Mouse (Mus musculus): Measurements from ENCODE around the gene Akt1.
A peak's percentile ranks its signal among the peaks of the same experiment; 100 is the strongest.

The Akt1 gene

DNA sequence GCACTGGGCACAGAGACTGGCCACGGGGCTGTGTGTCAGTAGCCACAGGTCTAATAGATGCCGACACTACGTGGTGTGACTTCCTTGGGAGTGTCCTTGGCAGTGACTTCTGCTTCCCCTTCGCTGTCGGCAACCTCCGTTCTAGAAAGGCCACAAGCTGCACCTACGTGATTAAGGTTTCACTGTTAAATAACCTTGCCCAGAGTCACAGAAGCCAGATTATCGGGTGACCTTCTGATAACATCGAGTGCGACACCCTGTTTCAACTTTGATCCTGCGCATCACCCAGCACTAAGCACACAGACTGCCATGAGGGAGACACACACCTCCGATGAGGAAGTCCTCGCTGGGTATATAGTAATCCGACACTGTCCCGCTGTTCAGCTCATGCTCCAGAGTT is 13.8 kb upstream of the Akt1 start:
- no peak for DNase-seq

- DNase-seq, result no peak
Measured at GRCm38 (mm10) chr12:112683351-112683750, 8.7 kb upstream of the Akt1 start.

DNA sequence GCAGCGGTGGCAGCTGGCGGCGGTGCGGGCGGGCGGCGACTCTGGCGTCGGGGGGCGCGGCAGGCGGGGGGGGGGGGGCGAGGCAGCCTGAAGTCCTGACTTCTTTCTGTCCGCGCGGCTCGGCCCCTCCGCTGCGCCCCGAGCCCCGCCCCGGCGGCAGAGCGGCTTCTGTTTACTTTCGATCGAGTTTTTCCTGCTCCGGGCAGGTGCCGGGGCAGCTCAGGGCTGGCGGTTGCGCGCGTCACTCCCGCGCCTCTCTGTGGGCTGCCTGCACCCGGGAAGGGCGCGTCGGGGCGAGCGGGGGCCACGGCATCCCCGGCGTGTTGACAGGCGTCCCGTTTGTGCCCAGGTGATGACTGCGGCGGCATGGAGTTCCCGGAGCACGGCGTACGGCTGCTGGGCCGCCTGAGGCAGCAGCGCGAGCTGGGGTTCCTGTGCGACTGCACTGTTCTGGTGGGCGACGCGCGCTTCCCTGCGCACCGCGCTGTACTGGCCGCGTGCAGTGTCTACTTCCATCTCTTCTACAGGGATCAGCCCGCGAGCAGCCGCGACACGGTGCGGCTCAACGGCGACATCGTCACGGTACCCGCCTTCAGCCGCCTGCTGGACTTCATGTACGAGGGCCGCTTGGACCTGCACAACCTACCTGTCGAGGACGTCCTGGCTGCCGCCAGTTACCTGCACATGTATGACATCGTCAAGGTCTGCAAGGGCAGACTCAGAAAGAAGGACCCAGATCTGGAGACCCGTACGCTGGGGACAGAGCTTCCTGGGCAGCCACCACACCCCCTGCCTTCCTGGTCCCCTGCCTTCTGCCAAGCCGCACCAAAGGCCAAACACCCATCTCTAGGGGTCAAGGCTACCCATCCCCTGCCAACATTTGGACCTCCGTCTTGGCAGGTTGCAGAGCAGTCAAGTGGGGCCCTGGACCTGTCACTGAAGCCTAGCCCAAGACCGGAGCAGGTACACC is 4.6 kb upstream of the Akt1 start:
- DNase-seq, result peak; percentile 70

GRCm38 (mm10) chr12:112678555-112679026 is 3.9 kb upstream of the Akt1 start, which contains the start of gene Zbtb42:
Zbtb42 (plus strand) TSS chr12:112678828.
- DNase-seq, result peak; percentile 61

DNA sequence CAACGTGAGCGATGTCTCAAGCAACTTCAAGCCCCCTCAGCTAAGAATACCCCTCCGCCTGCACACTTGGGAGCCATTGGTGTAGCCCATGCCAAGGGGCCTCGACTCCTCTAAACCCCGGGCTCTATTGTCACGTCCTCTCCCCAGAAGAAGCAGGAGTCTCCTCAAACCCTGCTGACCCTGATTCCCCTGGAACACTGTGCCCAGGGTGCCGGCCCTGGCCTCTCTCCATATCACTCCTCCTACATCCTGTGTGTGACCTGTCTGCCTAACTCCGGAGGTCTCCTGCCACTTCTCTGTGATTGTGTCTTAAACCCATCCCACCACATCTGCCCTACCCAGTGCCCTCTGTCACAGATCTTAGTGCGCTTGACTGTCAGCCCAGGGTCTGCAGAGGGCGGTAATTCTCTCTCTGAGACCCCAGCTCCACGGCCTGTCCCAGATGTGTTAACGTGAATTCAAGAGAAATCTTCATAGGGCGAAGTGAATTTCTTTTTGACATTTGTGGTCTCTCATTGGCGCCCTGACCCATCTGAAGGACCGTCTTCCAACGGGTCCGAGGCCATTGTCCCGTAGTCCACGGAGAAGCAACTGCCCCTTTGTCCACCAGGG is 3.4 kb upstream of the Akt1 start:
- no peak for DNase-seq

DNA sequence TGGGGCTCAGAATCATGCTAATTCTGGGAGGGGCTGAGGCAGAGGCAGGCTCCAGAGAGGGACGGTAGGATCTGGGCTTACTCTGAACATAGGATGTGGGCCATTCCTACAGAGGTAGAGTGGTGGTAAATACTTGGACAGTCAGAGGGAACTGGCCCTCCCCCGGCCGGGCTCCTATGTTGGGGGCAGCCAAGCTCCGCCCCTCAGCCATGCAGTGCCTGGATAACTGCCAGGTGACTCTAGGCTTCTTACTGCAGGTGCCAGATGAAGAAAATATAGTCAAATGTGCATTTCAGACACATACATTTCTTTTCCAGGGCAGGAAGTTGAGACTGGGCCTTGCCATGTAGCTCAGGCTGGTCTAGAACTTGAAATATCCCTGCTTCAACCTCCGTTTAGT is 2.4 kb upstream of the Akt1 start:
- DNase-seq, result no peak

DNA sequence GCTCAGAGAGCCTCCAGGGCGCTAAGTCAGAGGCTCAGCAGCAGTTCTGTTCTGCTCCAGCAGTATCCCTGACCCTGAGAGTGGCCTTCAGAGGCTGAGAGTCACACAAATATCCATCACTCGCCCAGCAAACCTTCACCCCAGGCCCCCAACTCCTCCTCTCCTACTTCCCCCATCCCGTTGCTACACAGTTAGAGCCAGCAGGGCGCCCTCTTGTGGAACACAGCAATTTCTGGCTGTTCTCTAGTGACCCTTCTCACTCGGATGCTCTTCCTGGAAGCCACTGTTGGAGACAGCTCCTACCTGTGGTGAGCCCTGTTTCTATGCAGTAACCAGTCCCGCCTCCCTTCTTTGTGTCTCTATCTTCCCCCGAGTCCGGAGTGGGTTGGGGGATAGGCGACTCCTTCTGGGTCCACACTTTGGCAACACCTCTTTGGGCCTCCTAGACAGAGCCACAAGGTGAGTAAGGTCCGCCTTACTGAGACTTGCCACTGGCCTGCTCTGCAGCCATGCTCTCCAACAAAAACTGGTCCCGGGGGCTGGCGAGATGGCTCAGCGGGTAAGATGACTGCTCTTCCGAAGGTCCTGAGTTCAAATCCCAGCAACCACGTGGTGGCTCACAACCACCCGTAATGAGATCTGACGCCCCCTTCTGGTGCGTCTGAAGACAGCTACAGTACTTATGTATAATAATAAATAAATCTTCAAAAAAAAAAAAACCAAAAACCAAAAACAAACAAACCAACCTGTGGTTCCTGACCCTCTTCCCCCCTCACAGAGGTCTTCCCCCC is 756 bp upstream of the Akt1 start:
- peak; percentile 93 for DNase-seq

GRCm38 (mm10) chr12:112673576-112674091 is 1.1 kb downstream of the Akt1 start:
- peak; percentile 69 for DNase-seq

DNA sequence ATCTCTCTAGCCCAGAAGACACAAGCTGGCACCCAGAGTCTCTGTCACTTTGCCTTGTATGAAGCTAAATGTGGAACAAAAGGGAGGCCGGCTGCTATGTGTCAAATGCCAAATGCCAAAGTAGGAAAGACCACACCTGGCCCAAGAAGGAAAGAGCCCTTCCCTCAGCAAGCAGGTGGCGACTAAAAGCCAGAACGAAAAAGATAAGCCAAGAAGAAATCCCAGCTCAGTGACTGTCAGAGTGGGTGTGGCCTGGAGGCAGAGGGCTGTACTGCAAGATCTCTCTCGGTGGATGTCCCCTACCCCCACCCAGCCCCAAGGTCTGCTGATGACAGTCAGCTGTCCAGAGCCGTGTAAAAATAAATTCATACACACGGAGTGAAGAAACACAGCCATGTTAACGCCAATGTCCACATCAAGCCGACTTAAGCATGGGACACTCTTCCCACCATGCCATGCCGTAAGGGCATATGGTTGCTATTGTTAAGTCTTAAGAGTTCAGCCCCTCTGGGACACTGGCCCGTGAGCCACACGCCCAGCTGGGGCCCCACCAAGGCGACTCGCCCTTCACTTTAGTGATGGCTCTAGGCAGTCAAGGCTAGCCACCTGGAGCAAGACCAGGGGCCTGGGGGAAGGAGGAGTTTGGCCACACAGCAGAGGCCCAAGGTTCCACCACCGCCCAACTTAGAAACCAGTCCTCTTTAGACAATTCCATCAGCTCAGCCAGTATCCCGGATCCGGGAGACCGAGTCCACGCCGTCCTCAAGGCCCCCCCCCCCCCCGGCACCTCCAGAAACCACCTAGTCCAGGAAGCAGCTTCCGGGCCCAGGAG is 1.7 kb downstream of the Akt1 start:
- DNase-seq, result peak; percentile 56

GRCm38 (mm10) chr12:112671891-112672290 is 2.8 kb downstream of the Akt1 start:
- no peak for DNase-seq

DNA sequence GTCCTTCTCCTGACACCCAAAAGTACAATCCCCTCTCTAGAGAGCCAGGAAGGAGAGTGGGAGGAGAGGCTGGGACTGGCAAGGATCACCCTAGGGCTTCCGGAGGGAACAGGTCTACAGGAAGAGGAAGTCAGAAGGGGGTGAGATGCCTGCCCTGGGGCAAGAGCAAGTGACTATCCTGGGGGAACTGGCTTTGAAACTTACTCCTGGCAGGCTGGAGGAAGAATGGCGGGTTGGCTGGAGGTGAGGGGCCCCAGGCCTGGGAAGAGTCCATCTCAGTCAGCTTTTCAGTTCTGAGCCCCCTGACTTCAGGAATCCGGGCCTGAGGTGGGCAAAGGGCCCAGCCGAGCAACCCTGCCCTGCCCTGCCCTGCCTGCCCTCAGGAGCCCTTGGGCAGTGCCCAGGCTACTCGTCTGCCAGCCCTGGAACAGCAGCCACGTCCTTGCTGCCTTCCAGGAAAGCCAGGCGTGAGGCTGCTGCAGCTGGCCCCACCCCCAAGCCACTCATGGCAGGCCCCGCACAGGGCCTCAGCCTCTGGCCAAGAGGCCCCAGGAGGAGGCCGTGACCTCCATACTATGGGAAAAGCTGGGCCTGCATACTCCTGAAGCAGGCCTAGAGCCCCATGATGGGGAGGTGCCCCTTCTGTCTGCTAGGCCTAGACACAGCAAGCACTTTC is 3.8 kb downstream of the Akt1 start:
- no peak for DNase-seq

DNA sequence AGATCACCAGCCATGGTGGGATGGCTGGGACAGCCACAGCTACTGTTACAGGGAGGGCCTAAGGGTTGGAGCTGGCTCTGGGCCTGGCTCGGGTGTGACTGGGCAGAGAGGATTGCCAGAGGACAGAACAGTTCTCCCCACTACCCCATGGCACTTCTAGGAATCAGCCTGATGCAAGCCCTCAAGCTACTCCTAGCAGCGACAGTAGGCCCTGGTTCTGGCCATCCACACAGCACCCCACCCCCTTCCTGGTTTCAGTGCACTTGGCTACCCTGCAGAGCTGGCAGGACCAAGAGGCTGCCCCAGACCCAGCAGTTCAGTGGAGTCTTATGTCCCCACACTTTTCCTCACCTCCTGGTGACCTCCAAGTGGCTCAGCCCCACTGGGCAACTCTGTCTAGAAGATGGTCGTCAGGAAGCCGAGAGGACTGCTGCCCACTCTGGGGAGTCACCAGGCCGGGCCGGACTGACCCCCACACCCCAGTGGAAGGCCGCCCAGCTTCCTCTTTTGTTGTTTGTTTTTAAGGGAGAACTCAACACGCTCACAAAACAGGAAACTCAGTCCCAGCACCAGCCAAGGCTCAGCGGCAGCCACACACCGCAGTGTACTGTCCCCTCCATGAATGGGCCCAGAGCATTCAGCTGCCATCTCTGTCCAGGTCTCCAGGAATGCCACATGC is 6.9 kb downstream of the Akt1 start:
- no peak for DNase-seq

- no peak for DNase-seq
Measured at GRCm38 (mm10) chr12:112665881-112666544, 8.7 kb downstream of the Akt1 start.

- no peak for DNase-seq
Measured at GRCm38 (mm10) chr12:112665445-112665844, 9.2 kb downstream of the Akt1 start.

DNA sequence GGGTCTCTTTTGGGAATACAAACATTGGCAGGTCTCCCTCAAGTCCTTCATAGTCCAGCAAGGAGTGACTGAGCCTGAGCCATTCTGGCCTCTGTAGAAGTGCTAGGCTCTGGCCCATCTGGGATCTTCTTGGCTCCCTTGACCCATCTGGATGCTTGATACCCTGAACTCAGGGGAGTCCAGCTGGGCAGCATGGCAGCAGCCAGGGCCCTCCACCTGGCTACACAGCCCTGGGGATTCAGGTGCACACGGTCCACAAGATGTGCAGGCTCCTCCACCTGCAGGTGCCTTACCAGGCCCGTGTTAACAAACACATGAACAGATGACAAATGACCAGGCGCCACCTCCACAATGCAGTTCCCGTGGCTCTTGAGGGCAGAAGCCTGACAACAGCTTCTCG is 10.0 kb downstream of the Akt1 start:
- DNase-seq, result no peak

DNA sequence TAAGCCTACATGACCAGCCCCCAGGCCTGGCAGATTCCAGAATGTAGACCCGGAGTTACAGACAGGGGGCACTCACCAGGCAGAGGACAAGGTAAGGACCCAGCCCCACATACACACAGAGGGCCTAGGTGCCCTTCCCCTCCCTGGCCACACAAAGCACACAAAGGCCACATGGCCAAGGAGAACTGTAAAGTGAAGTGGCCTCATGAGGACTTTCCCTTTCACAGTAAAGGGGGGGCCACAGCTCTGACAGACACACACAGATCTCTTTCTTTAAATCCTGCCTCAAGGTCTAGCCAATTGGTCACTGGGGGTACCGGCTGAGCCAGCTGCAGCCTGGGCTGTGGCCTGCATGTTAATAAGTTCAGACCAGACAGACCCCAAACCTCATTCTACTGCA is 10.6 kb downstream of the Akt1 start:
- DNase-seq, result no peak

- no peak for DNase-seq
Measured at GRCm38 (mm10) chr12:112663716-112664115, 11.0 kb downstream of the Akt1 start.

DNA sequence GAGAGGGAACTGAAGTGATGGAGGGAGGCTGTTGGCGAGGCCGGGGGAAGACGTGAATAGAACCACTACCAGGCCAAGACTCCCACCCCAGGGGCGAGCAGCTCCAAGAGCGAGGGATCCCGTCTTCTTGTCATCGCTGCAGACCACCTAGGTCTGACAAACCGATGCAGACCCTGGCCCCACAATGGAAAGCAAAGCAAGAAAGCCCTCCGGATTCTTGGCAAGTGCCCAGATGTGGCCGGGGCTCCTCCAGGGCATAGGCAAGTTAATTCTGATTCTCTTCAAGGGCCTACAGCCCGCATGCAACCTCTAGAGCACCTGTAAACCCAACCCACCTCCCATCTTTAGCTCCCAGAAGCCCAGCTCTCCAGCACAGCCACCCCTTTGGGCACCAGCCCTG is 11.4 kb downstream of the Akt1 start:
- no peak for DNase-seq

DNA sequence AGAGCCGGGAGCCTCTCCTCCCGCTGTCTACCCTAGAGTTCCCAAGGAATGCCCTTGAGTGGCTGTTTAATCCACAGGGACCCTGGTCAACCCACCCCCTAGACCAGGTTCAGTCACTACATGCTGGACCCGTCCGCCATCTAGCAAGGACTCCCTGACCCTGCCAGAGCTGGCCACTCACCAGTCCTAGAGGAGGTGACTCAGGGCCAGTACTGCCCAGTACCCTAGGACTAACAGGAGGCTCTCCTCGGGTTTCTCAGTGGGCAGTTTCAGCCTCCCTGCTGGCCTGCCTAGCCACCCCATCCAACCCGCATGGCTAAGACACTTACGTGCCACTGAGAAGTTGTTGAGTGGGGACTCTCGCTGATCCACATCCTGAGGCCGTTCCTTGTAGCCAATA is 12.8 kb downstream of the Akt1 start:
- no peak for DNase-seq

DNA sequence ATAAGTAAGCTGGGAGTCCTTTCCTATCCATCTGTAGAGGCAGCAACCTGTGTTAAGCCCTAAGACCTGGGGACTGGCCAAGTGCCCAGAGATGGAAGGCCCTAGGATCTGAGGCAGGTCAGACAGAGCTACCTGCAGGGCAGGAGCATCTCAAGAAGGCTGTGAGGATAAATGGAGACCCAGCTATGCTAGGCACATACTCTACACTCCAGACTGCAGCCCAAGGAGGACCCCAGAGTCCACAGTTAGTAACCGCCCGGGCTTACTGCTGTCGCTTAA is 13.4 kb downstream of the Akt1 start:
- no peak for DNase-seq
